Mouse (Mus musculus) lung, embryonic 16.5 days (tissue): Measurements from ENCODE around the gene Amph. TPM values are rescaled to one million over a fixed set of nuclear protein-coding genes. Genes with fewer than 3 reads are reported as not detected.
A peak's percentile ranks its signal among the peaks of the same experiment; 100 is the strongest.

Experiments used
- ATAC-seq: fragments of 200-750 bp; cut with Nextera tagmentation; 2 replicates; pipeline ENCODE4 v1.8.0; 2017; ENCODE audit warnings: low read depth, mild to moderate bottlenecking, moderate library complexity
- H3K27ac ChIP-seq: fragments of 300-500 bp; sonication (generic); 2 replicates; pipeline ENCODE4 v1.5.1; 2014; ENCODE audit warnings: mild to moderate bottlenecking, control low read depth, low read length
- H3K27me3 ChIP-seq: fragments of 300-500 bp; sonication (generic); 2 replicates; pipeline ENCODE4 v1.6.1; 2014; ENCODE audit warnings: low read depth, low read length, mixed read lengths; ENCODE audit not compliant: control insufficient read depth, insufficient read depth
- H3K36me3 ChIP-seq: fragments of 300-500 bp; sonication (generic); 2 replicates; pipeline ENCODE4 v1.6.1; 2014; ENCODE audit warnings: low read length; ENCODE audit not compliant: control insufficient read depth, insufficient read depth
- H3K4me1 ChIP-seq: fragments of 300-500 bp; sonication (generic); replicated peaks from 2 replicates; pipeline ENCODE4 v1.6.1; 2014; ENCODE audit warnings: low read length, mixed read lengths; ENCODE audit not compliant: control insufficient read depth, insufficient read depth
- H3K4me2 ChIP-seq: fragments of 300-500 bp; sonication (generic); 2 replicates; pipeline ENCODE4 v1.6.1; 2014; ENCODE audit warnings: low read depth, low read length, control low read depth
- H3K4me3 ChIP-seq: fragments of 300-500 bp; sonication (generic); 2 replicates; pipeline ENCODE4 v1.5.1; 2014; ENCODE audit warnings: mild to moderate bottlenecking, low read length, control low read depth
- H3K9ac ChIP-seq: fragments of 300-500 bp; sonication (generic); 2 replicates; pipeline ENCODE4 v1.6.1; 2014; ENCODE audit warnings: low read length, control low read depth
- H3K9me3 ChIP-seq: fragments of 300-500 bp; sonication (generic); 2 replicates; pipeline ENCODE4 v1.6.1; 2016; ENCODE audit warnings: low read length; ENCODE audit not compliant: control insufficient read depth
- WGBS: fragments of 180-500 bp; shearing (Covaris S2); extraction: QIAGEN DNeasy Blood & Tissue Kit; methylation state at CpG from one replicate; pipeline ENCODE4 v1.1.7; 2014; 5-methylcytosine and 5-hydroxymethylcytosine counted together
- polyA plus RNA-seq: library from polyadenylated mRNA; unstranded; fragments of >200 nt; fragmentation: Nextera tagmentation; extraction: Ambion mirVana; gene quantifications from 2 replicates; pipeline ENCODE4 v1.2.1, GENCODE M21; 2015

The Amph gene
- polyA plus RNA-seq, 1 experiment from 2014 or later, result 2.0 TPM

GRCm38 (mm10) chr13:19072261-19072660, 124.3 kb downstream of the Amph start:
- no peaks in the 10 kb centered on the region for H3K9me3 ChIP-seq
- ATAC-seq, result no peak
- H3K9ac ChIP-seq, result no peak overlapping the region

GRCm38 (mm10) chr13:19077427-19077826, 129.4 kb downstream of the Amph start:
- 96% methylated on average over 2 of the region's 2 CpGs for WGBS
- no peaks in the 10 kb centered on the region for H3K36me3 ChIP-seq
- no peaks in the 10 kb centered on the region for H3K27me3 ChIP-seq
- H3K4me2 ChIP-seq, result no peak overlapping the region
- no peaks in the 10 kb centered on the region for H3K9me3 ChIP-seq
- no peaks in the 10 kb centered on the region for H3K4me1 ChIP-seq
- H3K9ac ChIP-seq, result no peak overlapping the region
- no peak overlapping the region for H3K27ac ChIP-seq
- H3K4me3 ChIP-seq, result no peak overlapping the region
- ATAC-seq, result no peak

More at GRCm38 (mm10) chr13:19072261-19072660, 124.3 kb downstream of the Amph start:
- no peak overlapping the region for H3K27ac ChIP-seq
- no peaks in the 10 kb centered on the region for H3K4me1 ChIP-seq
- H3K4me3 ChIP-seq, result no peak overlapping the region
- H3K27me3 ChIP-seq, result no peaks in the 10 kb centered on the region
- H3K4me2 ChIP-seq, result no peak overlapping the region
- no peaks in the 10 kb centered on the region for H3K36me3 ChIP-seq

- Histone ChIP-seq H3K4me3 (no peak overlapping the region), H3K9ac (no peak overlapping the region), H3K27ac (no peak overlapping the region), H3K9me3 (no peaks in the 10 kb centered on the region), H3K27me3 (no peaks in the 10 kb centered on the region), H3K4me2 (no peak overlapping the region), H3K36me3 (no peaks in the 10 kb centered on the region), H3K4me1 (no peaks in the 10 kb centered on the region)
- 75% methylated on average over 4 of the region's 4 CpGs for WGBS
- ATAC-seq, result peak; percentile 49; the same call in 1 of the 2 replicates
Observed at GRCm38 (mm10) chr13:19081932-19082331, 133.9 kb downstream of the Amph start.

- no peak overlapping the region for H3K27ac ChIP-seq
- ATAC-seq, result no peak
- no peaks in the 10 kb centered on the region for H3K9me3 ChIP-seq
- H3K36me3 ChIP-seq, result no peaks in the 10 kb centered on the region
- H3K4me1 ChIP-seq, result no peaks in the 10 kb centered on the region
- H3K4me2 ChIP-seq, result no peak overlapping the region
- no peak overlapping the region for H3K4me3 ChIP-seq
- no peak overlapping the region for H3K9ac ChIP-seq
- no peaks in the 10 kb centered on the region for H3K27me3 ChIP-seq
- WGBS, result 85% methylated on average over 6 of the region's 6 CpGs
Observed at GRCm38 (mm10) chr13:19094571-19094970, 146.6 kb downstream of the Amph start.

- Histone ChIP-seq H3K36me3 (no peaks in the 10 kb centered on the region), H3K4me1 (no peaks in the 10 kb centered on the region), H3K27ac (no peak overlapping the region), H3K9ac (no peak overlapping the region), H3K4me2 (no peak overlapping the region), H3K4me3 (no peak overlapping the region), H3K9me3 (no peaks in the 10 kb centered on the region), H3K27me3 (no peaks in the 10 kb centered on the region)
- WGBS, result 75% methylated on average over 4 of the region's 4 CpGs
- ATAC-seq, result no peak
Observed at GRCm38 (mm10) chr13:19097117-19097516, 149.1 kb downstream of the Amph start.

- no peak for ATAC-seq
- no peak overlapping the region for H3K9ac ChIP-seq
- H3K36me3 ChIP-seq, result no peaks in the 10 kb centered on the region
- H3K27ac ChIP-seq, result no peak overlapping the region
- H3K9me3 ChIP-seq, result no peaks in the 10 kb centered on the region
- 76% methylated on average over 10 of the region's 10 CpGs for WGBS
- no peaks in the 10 kb centered on the region for H3K27me3 ChIP-seq
- H3K4me2 ChIP-seq, result no peak overlapping the region
- no peaks in the 10 kb centered on the region for H3K4me1 ChIP-seq
- H3K4me3 ChIP-seq, result no peak overlapping the region
Observed at GRCm38 (mm10) chr13:19101889-19102402, 153.9 kb downstream of the Amph start.

- H3K4me3 ChIP-seq, result no peak overlapping the region
- H3K27me3 ChIP-seq, result no peaks in the 10 kb centered on the region
- WGBS, result 41% methylated on average over 5 of the region's 5 CpGs
- 0 out of 2 replicates have a peak, but pooled peaks have one; percentile 38 for ATAC-seq
- H3K4me2 ChIP-seq, result no peak overlapping the region
- no peaks in the 10 kb centered on the region for H3K4me1 ChIP-seq
- H3K9ac ChIP-seq, result no peak overlapping the region
- no peaks in the 10 kb centered on the region for H3K9me3 ChIP-seq
- H3K27ac ChIP-seq, result no peak overlapping the region
- no peaks in the 10 kb centered on the region for H3K36me3 ChIP-seq
Observed at GRCm38 (mm10) chr13:19106418-19106817, 158.4 kb downstream of the Amph start.

GRCm38 (mm10) chr13:19109331-19109730, 161.3 kb downstream of the Amph start:
- Histone ChIP-seq H3K36me3 (no peaks in the 10 kb centered on the region), H3K27me3 (no peaks in the 10 kb centered on the region), H3K27ac (no peak overlapping the region), H3K4me3 (no peak overlapping the region), H3K9me3 (no peaks in the 10 kb centered on the region), H3K4me2 (no peak overlapping the region), H3K9ac (no peak overlapping the region), H3K4me1 (no peaks in the 10 kb centered on the region)
- ATAC-seq, result no peak
- 37% methylated on average over 3 of the region's 3 CpGs for WGBS

- H3K9me3 ChIP-seq, result no peaks in the 10 kb centered on the region
- no peak overlapping the region for H3K9ac ChIP-seq
- H3K4me1 ChIP-seq, result no peaks in the 10 kb centered on the region
- no peaks in the 10 kb centered on the region for H3K27me3 ChIP-seq
- H3K36me3 ChIP-seq, result no peaks in the 10 kb centered on the region
- 86% methylated on average over 14 of the region's 14 CpGs for WGBS
- no peak overlapping the region for H3K4me2 ChIP-seq
- no peak overlapping the region for H3K27ac ChIP-seq
- no peak overlapping the region for H3K4me3 ChIP-seq
- no peak for ATAC-seq
Observed at GRCm38 (mm10) chr13:19113034-19113922, 165.3 kb downstream of the Amph start.
